Mouse (Mus musculus) cerebellum, postnatal 25 days (tissue): ENCODE data around the gene Efnb2.

Experiments
- DNase-seq, 2 experiments: peaks; one replicate each; pipeline ENCODE4 v3.0.0; 2021; ENCODE audit warnings: mixed read lengths in 2 of 2

The Efnb2 gene

GRCm38 (mm10) chr8:8568215-8568773 lies 92.7 kb downstream of the Efnb2 start:
- DNase-seq: no peak
